Mouse (Mus musculus): Measurements from ENCODE around the gene Gm6408. TPM values are rescaled to one million over a fixed set of nuclear protein-coding genes. Genes with fewer than 3 reads are reported as not detected.
"Not testable (repeated sequence)": the region's sequence is repeated elsewhere in the genome, so short reads cannot be mapped to it uniquely, and the experiment has no call there.

Gm6408 gene
- polyA plus RNA-seq (2014; fragmentation: Nextera tagmentation; extraction: Ambion mirVana), result not detected in 2 replicates

DNA sequence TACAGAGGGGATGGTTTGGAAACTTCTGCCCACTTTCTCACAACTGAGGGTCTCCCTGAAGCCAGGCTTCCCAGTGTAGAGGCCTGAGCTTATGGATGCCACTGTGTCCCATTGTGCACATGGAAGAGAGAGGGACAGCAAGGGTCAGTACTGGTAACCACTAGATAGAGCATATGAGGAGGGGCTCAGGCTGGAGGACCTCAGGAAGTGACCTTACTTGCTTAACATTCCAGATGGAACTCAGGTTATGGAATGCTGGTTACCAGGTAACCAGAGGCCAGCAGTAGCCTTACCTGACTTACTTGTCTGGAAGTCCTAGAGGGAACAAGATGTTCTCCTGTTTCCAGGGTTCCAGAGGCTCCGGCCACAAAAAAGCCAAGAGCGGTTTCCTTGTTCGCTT is at the start of gene Gm6408:
Gm6408 (plus strand) TSS at position 301 of the 400 bp plus-strand sequence.
- H3K27ac ChIP-seq (ENCODE audit: low read depth, low read length); H3K27me3 ChIP-seq (ENCODE audit: control insufficient read depth, insufficient read depth, low read length); H3K4me3 ChIP-seq (ENCODE audit: low read length); H3K36me3 ChIP-seq (ENCODE audit: control insufficient read depth, insufficient read depth, low read length); H3K9ac ChIP-seq (ENCODE audit: low read depth, low read length); H3K4me2 ChIP-seq (replicated peaks; ENCODE audit: low read depth, low read length); H3K4me1 ChIP-seq (ENCODE audit: control insufficient read depth, insufficient read depth, low read length); ATAC-seq (ENCODE audit: low FRiP score, low TSS enrichment); H3K9me3 ChIP-seq (ENCODE audit: control insufficient read depth, low read length): not testable (repeated sequence)
- no CpG with 5 or more reads among the region's 3 CpGs for WGBS

DNA sequence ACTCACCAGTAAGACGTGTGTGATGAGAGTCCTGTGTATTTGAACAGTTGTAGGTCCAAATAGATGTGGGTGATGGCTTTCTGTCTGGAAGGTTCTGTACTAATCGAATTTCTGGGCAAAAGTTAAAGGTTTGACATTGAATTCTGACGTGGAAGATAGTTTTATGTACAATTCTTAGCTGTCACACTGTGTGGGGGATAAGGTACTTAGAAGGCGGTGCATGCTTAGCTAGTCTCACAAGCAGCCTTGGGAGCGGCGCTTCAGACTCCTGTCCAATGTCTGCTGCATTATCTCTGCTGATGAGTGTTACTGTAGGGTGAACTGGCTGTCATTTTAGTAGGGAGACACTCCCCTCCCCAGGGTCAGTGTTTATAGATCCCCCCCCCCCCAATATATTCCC is 49.3 kb upstream of the Gm6408 start:
- 88% methylated on average over 6 of the region's 6 CpGs for WGBS
- Histone ChIP-seq H3K9me3 (ENCODE audit: control insufficient read depth, low read length) (no peaks in the 10 kb centered on the region), H3K27ac (ENCODE audit: low read depth, low read length) (no peak overlapping the region), H3K36me3 (ENCODE audit: control insufficient read depth, insufficient read depth, low read length) (no peaks in the 10 kb centered on the region), H3K4me3 (ENCODE audit: low read length) (no peak overlapping the region), H3K27me3 (ENCODE audit: control insufficient read depth, insufficient read depth, low read length) (no peaks in the 10 kb centered on the region), H3K9ac (ENCODE audit: low read depth, low read length) (no peak overlapping the region), H3K4me1 (ENCODE audit: control insufficient read depth, insufficient read depth, low read length) (no peaks in the 10 kb centered on the region), H3K4me2 (replicated peaks; ENCODE audit: low read depth, low read length) (no peak overlapping the region)
- no peak for ATAC-seq (ENCODE audit: low FRiP score, low TSS enrichment)

DNA sequence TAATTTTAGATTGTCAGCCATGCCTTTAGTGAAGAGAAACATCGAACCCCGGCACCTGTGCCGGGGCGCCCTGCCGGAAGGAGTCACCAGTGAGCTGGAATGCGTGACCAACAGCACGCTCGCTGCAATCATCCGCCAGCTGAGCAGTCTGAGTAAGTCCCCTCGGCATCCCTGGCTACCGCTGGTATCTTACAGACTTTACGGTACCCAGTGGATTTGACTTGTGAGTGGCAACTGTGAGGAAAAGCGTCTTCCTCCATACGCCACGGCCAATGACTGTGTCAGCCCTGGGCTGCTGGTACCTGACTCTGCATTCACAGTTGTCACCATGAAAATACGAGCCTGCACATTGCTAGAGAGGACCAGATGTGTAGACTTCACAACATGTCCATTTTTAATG is 46.4 kb upstream of the Gm6408 start:
- 92% methylated on average over 16 of the region's 16 CpGs for WGBS
- Histone ChIP-seq H3K9me3 (ENCODE audit: control insufficient read depth, low read length) (no peaks in the 10 kb centered on the region), H3K36me3 (ENCODE audit: control insufficient read depth, insufficient read depth, low read length) (peaks cover 2% of the 10 kb centered on the region; the same call in 1 of the 2 replicates), H3K27me3 (ENCODE audit: control insufficient read depth, insufficient read depth, low read length) (no peaks in the 10 kb centered on the region), H3K4me3 (ENCODE audit: low read length) (no peak overlapping the region), H3K4me2 (replicated peaks; ENCODE audit: low read depth, low read length) (no peak overlapping the region), H3K4me1 (ENCODE audit: control insufficient read depth, insufficient read depth, low read length) (no peaks in the 10 kb centered on the region), H3K9ac (ENCODE audit: low read depth, low read length) (no peak overlapping the region), H3K27ac (ENCODE audit: low read depth, low read length) (no peak overlapping the region)
- no peak for ATAC-seq (ENCODE audit: low FRiP score, low TSS enrichment)

DNA sequence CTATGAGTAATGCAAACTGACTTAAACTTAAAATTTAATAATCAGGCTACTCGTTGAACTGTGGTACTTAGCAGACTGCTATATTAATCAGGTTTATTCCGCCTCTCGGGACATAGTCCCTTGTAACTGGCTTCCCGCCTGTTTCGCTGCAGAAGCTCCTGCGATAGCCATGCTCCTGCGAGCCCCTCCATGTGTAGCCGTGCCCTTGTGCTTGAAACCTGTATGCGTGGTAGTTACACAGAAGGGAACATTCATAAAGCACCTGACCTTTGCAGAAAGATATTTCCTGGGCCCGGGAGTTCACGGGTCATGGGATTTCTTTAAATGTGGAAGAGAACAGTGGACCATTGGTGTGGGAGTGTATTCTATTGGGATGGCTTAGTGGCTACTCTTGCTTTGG is 45.0 kb upstream of the Gm6408 start:
- Histone ChIP-seq H3K27ac (ENCODE audit: low read depth, low read length) (no peak overlapping the region), H3K4me2 (replicated peaks; ENCODE audit: low read depth, low read length) (no peak overlapping the region), H3K36me3 (ENCODE audit: control insufficient read depth, insufficient read depth, low read length) (peaks cover 2% of the 10 kb centered on the region; the same call in 1 of the 2 replicates), H3K4me1 (ENCODE audit: control insufficient read depth, insufficient read depth, low read length) (no peaks in the 10 kb centered on the region), H3K9ac (ENCODE audit: low read depth, low read length) (no peak overlapping the region), H3K4me3 (ENCODE audit: low read length) (no peak overlapping the region), H3K27me3 (ENCODE audit: control insufficient read depth, insufficient read depth, low read length) (no peaks in the 10 kb centered on the region), H3K9me3 (ENCODE audit: control insufficient read depth, low read length) (no peaks in the 10 kb centered on the region)
- WGBS, result 96% methylated on average over 11 of the region's 11 CpGs
- ATAC-seq (ENCODE audit: low FRiP score, low TSS enrichment), result no peak

DNA sequence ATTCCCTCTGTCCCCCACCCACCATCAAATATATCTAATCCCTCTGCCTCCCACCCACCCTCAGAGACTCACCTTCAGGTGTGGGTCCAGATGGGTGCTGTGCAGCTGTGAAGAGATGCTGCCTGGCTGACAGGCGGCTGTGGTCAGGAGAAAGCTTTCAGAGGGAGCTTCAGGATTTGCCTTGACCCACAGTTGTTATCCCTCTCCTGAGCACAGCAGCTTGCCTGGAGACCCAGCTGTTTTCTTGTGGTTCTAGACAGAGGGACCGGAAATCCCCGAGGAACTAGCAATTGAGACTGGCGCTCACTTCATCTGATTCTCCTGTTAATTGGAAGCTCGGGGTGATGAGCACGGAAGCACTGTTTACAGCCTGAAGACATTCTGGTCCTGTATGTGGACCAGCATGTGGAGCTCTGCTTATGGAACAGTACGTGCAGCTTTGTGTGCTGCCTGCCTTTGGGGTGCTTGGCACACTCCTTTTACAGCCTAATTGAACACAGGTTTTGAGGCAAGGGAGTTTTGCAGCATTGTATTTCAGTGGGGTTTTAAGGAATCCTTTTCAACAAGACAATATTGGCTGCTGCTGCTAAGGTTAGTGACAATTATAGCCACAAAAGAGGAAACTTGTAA is 42.5 kb upstream of the Gm6408 start:
- no peaks in the 10 kb centered on the region for H3K27me3 ChIP-seq (ENCODE audit: control insufficient read depth, insufficient read depth, low read length)
- H3K9ac ChIP-seq (ENCODE audit: low read depth, low read length), result no peak overlapping the region
- H3K27ac ChIP-seq (ENCODE audit: low read depth, low read length), result no peak overlapping the region
- no peaks in the 10 kb centered on the region for H3K4me1 ChIP-seq (ENCODE audit: control insufficient read depth, insufficient read depth, low read length)
- ATAC-seq (ENCODE audit: low FRiP score, low TSS enrichment), result no peak
- no peak overlapping the region for H3K4me3 ChIP-seq (ENCODE audit: low read length)
- WGBS, result 92% methylated on average over 7 of the region's 7 CpGs
- H3K9me3 ChIP-seq (ENCODE audit: control insufficient read depth, low read length), result no peaks in the 10 kb centered on the region
- H3K36me3 ChIP-seq (ENCODE audit: control insufficient read depth, insufficient read depth, low read length), result peaks cover 2% of the 10 kb centered on the region; the same call in 1 of the 2 replicates
- no peak overlapping the region for H3K4me2 ChIP-seq (replicated peaks; ENCODE audit: low read depth, low read length)

DNA sequence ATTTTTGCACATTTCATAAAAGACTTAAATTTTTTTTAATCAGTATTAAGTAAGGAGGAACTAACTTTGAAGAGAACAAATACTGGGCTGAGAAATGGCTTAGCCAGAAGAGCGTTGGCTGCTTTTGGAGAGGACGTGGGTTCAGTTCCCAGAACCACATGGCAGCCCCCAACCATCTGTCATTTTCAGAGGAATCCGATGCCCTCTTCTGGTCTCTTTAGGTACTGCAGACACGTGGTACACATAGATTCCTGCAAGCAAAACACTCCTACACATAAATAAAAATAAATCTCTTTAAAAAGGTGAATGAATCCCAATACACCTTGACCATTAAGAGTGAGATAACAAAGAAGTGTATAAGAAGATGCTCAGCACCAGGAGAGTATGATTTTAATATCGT is 41.5 kb upstream of the Gm6408 start:
- H3K27me3 ChIP-seq (ENCODE audit: control insufficient read depth, insufficient read depth, low read length), result no peaks in the 10 kb centered on the region
- no peak for ATAC-seq (ENCODE audit: low FRiP score, low TSS enrichment)
- H3K9ac ChIP-seq (ENCODE audit: low read depth, low read length), result no peak overlapping the region
- H3K36me3 ChIP-seq (ENCODE audit: control insufficient read depth, insufficient read depth, low read length), result peaks cover 2% of the 10 kb centered on the region; the same call in 1 of the 2 replicates
- H3K4me1 ChIP-seq (ENCODE audit: control insufficient read depth, insufficient read depth, low read length), result no peaks in the 10 kb centered on the region
- 93% methylated on average over 5 of the region's 5 CpGs for WGBS
- no peak overlapping the region for H3K4me2 ChIP-seq (replicated peaks; ENCODE audit: low read depth, low read length)
- no peaks in the 10 kb centered on the region for H3K9me3 ChIP-seq (ENCODE audit: control insufficient read depth, low read length)
- H3K27ac ChIP-seq (ENCODE audit: low read depth, low read length), result no peak overlapping the region
- H3K4me3 ChIP-seq (ENCODE audit: low read length), result no peak overlapping the region

DNA sequence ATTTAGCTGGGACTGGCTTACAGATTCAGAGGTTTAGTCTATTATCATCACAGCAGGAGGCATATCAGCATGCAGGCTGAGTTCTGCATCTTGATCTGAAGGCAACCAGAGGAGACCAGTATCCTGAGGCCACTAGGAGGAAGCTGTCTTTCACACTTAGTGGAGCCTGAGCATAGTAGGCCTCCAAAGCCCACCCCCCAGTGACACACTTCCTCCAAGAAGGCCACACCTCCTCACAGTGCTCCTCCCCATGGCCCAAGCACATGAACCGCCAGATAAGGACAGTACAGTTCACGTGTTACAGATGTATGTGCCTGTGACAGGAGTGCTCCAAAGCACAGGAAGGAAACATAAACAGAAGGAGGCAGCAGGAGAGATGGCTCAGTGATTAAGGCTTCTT is 39.0 kb upstream of the Gm6408 start:
- WGBS, result 75% methylated on average over 2 of the region's 2 CpGs
- no peaks in the 10 kb centered on the region for H3K27me3 ChIP-seq (ENCODE audit: control insufficient read depth, insufficient read depth, low read length)
- no peak overlapping the region for H3K4me2 ChIP-seq (replicated peaks; ENCODE audit: low read depth, low read length)
- no peak overlapping the region for H3K9ac ChIP-seq (ENCODE audit: low read depth, low read length)
- no peak for ATAC-seq (ENCODE audit: low FRiP score, low TSS enrichment)
- H3K27ac ChIP-seq (ENCODE audit: low read depth, low read length), result no peak overlapping the region
- no peaks in the 10 kb centered on the region for H3K4me1 ChIP-seq (ENCODE audit: control insufficient read depth, insufficient read depth, low read length)
- H3K36me3 ChIP-seq (ENCODE audit: control insufficient read depth, insufficient read depth, low read length), result peaks cover 2% of the 10 kb centered on the region; the same call in 1 of the 2 replicates
- no peaks in the 10 kb centered on the region for H3K9me3 ChIP-seq (ENCODE audit: control insufficient read depth, low read length)
- H3K4me3 ChIP-seq (ENCODE audit: low read length), result no peak overlapping the region

DNA sequence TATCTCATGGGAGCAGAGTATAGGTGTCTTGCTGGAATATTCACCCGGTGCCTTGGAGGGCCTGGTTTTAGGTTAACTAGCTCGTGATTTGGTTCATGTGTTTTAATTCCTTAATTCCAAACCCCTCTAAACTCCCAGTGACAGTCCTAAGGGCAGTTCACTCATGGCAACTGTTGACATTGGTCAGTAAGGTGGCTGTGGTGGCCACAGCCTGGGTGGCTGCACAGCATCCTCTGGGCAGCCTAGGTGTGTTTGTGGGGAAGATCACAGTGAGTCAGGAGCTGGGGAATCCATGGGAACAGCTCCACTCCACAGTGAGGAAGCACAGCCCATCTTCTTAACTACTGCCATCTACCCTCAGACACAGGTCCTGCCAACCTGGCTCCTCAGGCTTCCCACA is 35.1 kb upstream of the Gm6408 start:
- WGBS, result 81% methylated on average over 2 of the region's 2 CpGs
- no peak for ATAC-seq (ENCODE audit: low FRiP score, low TSS enrichment)
- Histone ChIP-seq H3K27me3 (ENCODE audit: control insufficient read depth, insufficient read depth, low read length) (no peaks in the 10 kb centered on the region), H3K27ac (ENCODE audit: low read depth, low read length) (no peak overlapping the region), H3K4me1 (ENCODE audit: control insufficient read depth, insufficient read depth, low read length) (no peaks in the 10 kb centered on the region), H3K4me3 (ENCODE audit: low read length) (no peak overlapping the region), H3K9ac (ENCODE audit: low read depth, low read length) (no peak overlapping the region), H3K9me3 (ENCODE audit: control insufficient read depth, low read length) (no peaks in the 10 kb centered on the region), H3K36me3 (ENCODE audit: control insufficient read depth, insufficient read depth, low read length) (no peaks in the 10 kb centered on the region), H3K4me2 (replicated peaks; ENCODE audit: low read depth, low read length) (no peak overlapping the region)

DNA sequence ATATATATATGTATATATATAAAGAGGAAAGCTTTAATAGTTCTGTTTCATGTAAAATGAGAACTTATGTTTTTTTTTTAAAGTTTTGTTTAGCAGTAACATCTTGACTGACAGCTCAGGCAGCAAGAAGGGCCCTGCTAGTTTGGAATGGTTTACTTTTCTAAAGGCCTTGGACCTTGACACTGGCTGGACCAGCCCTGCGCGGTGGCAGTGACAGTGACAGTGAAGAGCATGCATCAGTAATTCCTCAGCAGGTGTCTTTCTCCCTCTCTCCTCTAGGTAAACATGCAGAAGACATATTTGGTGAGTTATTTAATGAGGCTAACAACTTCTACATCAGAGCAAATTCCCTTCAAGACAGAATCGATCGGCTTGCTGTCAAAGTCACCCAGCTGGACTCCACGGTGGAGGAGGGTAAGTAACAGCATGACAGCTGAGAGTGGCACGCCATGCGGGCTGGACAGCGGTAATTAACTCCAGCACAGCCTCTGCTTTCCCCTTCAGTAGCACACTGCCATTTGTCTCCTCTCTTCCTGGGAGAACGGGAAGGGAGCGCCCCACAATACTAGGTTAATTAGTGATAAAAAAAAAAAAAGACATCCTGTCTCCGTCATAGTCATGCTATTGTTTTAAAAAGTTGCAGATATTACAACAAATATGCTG is 30.0 kb upstream of the Gm6408 start:
- peak; percentile 66 for ATAC-seq (ENCODE audit: low FRiP score, low TSS enrichment)

More for the DNA sequence above, 30.0 kb upstream of the Gm6408 start:
- no peaks in the 10 kb centered on the region for H3K27me3 ChIP-seq (ENCODE audit: control insufficient read depth, insufficient read depth, low read length)
- no peaks in the 10 kb centered on the region for H3K4me1 ChIP-seq (ENCODE audit: control insufficient read depth, insufficient read depth, low read length)
- no peak overlapping the region for H3K27ac ChIP-seq (ENCODE audit: low read depth, low read length)
- H3K4me2 ChIP-seq (replicated peaks; ENCODE audit: low read depth, low read length), result no peak overlapping the region
- no peaks in the 10 kb centered on the region for H3K36me3 ChIP-seq (ENCODE audit: control insufficient read depth, insufficient read depth, low read length)
- WGBS, result 39% methylated on average over 11 of the region's 11 CpGs
- no peak overlapping the region for H3K9ac ChIP-seq (ENCODE audit: low read depth, low read length)
- no peak overlapping the region for H3K4me3 ChIP-seq (ENCODE audit: low read length)
- no peaks in the 10 kb centered on the region for H3K9me3 ChIP-seq (ENCODE audit: control insufficient read depth, low read length)

Measured in kidney, embryonic 14.5 days (tissue).